Mouse (Mus musculus) liver, embryonic 14.5 days (tissue): ENCODE results near the gene P2ry13. TPM values are rescaled to one million over a fixed set of nuclear protein-coding genes. Genes with fewer than 3 reads are reported as not detected.

Experiments used
- ATAC-seq: fragments of 200-750 bp; cut with Nextera tagmentation; 2 replicates; pipeline ENCODE4 v1.8.0; 2017; ENCODE audit warnings: moderate number of reproducible peaks, mild to moderate bottlenecking, moderate library complexity; ENCODE audit not compliant: insufficient read depth
- DNase-seq, 3 experiments: peaks; one replicate each; pipeline ENCODE4 v3.0.0-alpha.2; 2012 to 2013; ENCODE audit warnings: low read depth in 3 of 3, low spot score in 3 of 3
- H3K27ac ChIP-seq: fragments of 300-500 bp; sonication (generic); 2 replicates; pipeline ENCODE4 v1.5.1; 2014; ENCODE audit warnings: moderate library complexity, mild to moderate bottlenecking, control low read depth, inconsistent platforms
- H3K27me3 ChIP-seq: fragments of 300-500 bp; sonication (generic); 2 replicates; pipeline ENCODE4 v1.6.1; 2014; ENCODE audit warnings: mild to moderate bottlenecking, low read length, moderate library complexity; ENCODE audit not compliant: control insufficient read depth, insufficient read depth
- H3K36me3 ChIP-seq: fragments of 300-500 bp; sonication (generic); replicated peaks from 2 replicates; pipeline ENCODE4 v1.6.1; 2014; ENCODE audit warnings: low read depth; ENCODE audit not compliant: control insufficient read depth, insufficient read depth
- H3K4me1 ChIP-seq, 2 experiments: fragments of 200-500 bp in 1 of 2; fragments of 300-500 bp in 1 of 2; sonication (generic) in 1 of 2; replicated peaks; 2 replicates each; pipeline ENCODE4 v1.6.1; 2012 to 2014; ENCODE audit warnings: antibody characterized with exemption in 1 of 2, inconsistent platforms in 1 of 2, low read length in 1 of 2; ENCODE audit not compliant: control insufficient read depth in 2 of 2, insufficient read depth in 2 of 2
- H3K4me2 ChIP-seq: fragments of 300-500 bp; sonication (generic); 2 replicates; pipeline ENCODE4 v1.6.1; 2014; ENCODE audit warnings: low read depth, mild to moderate bottlenecking, control low read depth, moderate library complexity
- H3K4me3 ChIP-seq, 2 experiments: fragments of 200-500 bp in 1 of 2; fragments of 300-500 bp in 1 of 2; sonication (generic) in 1 of 2; 2 replicates each; pipeline ENCODE4 v1.5.1; 2012 to 2014; ENCODE audit warnings: low read depth in 2 of 2, low read length in 2 of 2, mild to moderate bottlenecking in 2 of 2, control low read depth in 1 of 2, inconsistent platforms in 1 of 2, moderate library complexity in 1 of 2; ENCODE audit not compliant: insufficient read depth in 1 of 2
- H3K9ac ChIP-seq: fragments of 300-500 bp; sonication (generic); replicated peaks from 2 replicates; pipeline ENCODE4 v1.6.1; 2014; ENCODE audit warnings: mild to moderate bottlenecking, control low read depth, moderate library complexity
- H3K9me3 ChIP-seq: fragments of 300-500 bp; sonication (generic); 2 replicates; pipeline ENCODE4 v1.6.1; 2016; ENCODE audit warnings: low read length, mixed read lengths; ENCODE audit not compliant: control insufficient read depth
- CTCF ChIP-seq: IDR thresholded peaks from 2 replicates; pipeline ENCODE4 v1.5.1; 2016; ENCODE audit warnings: antibody characterized with exemption, low read depth, control low read depth
- EP300 ChIP-seq: IDR thresholded peaks from 2 replicates; pipeline ENCODE4 v1.6.1; 2016; ENCODE audit warnings: antibody characterized with exemption, low read depth
- WGBS: fragments of 180-500 bp; shearing (Covaris S2); extraction: QIAGEN DNeasy Blood & Tissue Kit; methylation state at CpG from one replicate; pipeline ENCODE4 v1.1.7; 2014; ENCODE audit not compliant: insufficient replicate concordance; 5-methylcytosine and 5-hydroxymethylcytosine counted together
- polyA plus RNA-seq, 2 experiments: library from polyadenylated mRNA; depleted of rRNA in 1 of 2; stranded (reverse) in 1 of 2; unstranded in 1 of 2; fragments of >200 nt; fragmentation: Nextera tagmentation in 1 of 2; extraction: Ambion mirVana in 1 of 2; gene quantifications; 2 replicates each; pipeline versions ENCODE4 v1.2.1 to v1.2.3; 2012 to 2014

P2ry13 gene
- polyA plus RNA-seq, 2 experiments: 2.0 to 3.0 TPM

GRCm38 (mm10) chr3:59222303-59222702, 11.6 kb upstream of the P2ry13 start:
- Histone ChIP-seq H3K9me3 (no peaks in the 10 kb centered on the region), H3K27me3 (no peaks in the 10 kb centered on the region), H3K4me3 (no peak overlapping the region), H3K4me2 (no peak overlapping the region), H3K4me1 (no peaks in the 10 kb centered on the region), H3K27ac (no peak overlapping the region), H3K36me3 (no peaks in the 10 kb centered on the region), H3K9ac (no peak overlapping the region)
- WGBS: 38% methylated on average over 2 of the region's 2 CpGs
- DNase-seq (no peak), ATAC-seq (no peak)
- TF ChIP-seq EP300 (no peak), CTCF (no peak)

GRCm38 (mm10) chr3:59219326-59219725, 8.6 kb upstream of the P2ry13 start:
- Histone ChIP-seq H3K4me3 (no peak overlapping the region), H3K4me2 (no peak overlapping the region), H3K27ac (no peak overlapping the region), H3K4me1 (no peaks in the 10 kb centered on the region), H3K9me3 (no peaks in the 10 kb centered on the region), H3K9ac (no peak overlapping the region), H3K36me3 (no peaks in the 10 kb centered on the region), H3K27me3 (no peaks in the 10 kb centered on the region)
- TF ChIP-seq CTCF (no peak), EP300 (no peak)
- DNase-seq: no peak
- ATAC-seq: no peak
- WGBS: 66% methylated on average over 2 of the region's 2 CpGs

DNA sequence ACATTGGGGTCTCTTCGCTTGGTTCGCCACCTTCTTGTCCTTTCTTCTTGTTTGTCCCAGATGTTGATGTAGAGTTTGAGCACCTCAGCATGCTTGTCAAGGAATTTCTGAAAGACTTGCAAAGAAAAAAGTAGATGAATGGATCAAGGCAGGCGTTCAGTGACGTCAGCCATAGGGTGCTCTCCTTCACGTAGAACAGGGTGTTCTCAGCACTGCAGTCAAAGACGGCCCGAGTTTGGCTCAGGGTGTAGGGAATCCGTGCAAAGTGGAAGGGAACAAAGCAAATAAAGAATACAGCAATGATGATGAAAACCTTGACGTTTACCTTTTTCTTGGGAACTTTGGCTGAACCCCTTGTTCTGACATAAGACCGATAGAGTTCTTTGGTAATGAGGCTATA, 6.5 kb upstream of the P2ry13 start:
- DNase-seq (no peak), ATAC-seq (no peak)
- Histone ChIP-seq H3K27ac (no peak overlapping the region), H3K36me3 (no peaks in the 10 kb centered on the region), H3K4me1 (no peaks in the 10 kb centered on the region), H3K4me2 (no peak overlapping the region), H3K9me3 (no peaks in the 10 kb centered on the region), H3K9ac (no peak overlapping the region), H3K4me3 (no peak overlapping the region), H3K27me3 (no peaks in the 10 kb centered on the region)
- TF ChIP-seq CTCF: no peak
- TF ChIP-seq EP300: no peak
- WGBS: 69% methylated on average over 10 of the region's 10 CpGs

DNA sequence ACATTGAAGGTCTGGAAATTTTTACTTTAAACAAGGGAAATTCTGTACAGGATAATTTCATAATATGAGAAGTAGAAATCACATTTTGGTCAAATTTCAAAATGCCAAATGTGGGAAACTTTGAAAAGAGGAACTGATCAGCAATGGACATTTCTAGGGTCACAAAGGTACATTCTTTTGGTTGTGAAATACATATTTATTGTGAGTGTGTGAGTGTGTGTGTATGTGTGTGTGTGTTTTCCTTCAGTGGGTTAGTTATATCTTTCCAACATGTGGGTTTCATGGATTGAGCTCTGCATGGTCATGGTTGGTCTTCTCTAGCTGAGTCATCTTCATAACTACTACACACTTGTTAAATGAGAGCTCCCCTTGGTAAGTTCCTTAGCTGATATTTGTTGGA, 1.7 kb upstream of the P2ry13 start:
- Histone ChIP-seq H3K9ac (no peak overlapping the region), H3K4me3 (no peak overlapping the region), H3K4me1 (peaks cover 0 to 2% of the 10 kb centered on the region in 2 experiments; a peak in 1 of 4 replicates), H3K9me3 (no peaks in the 10 kb centered on the region), H3K4me2 (no peak overlapping the region), H3K27me3 (no peaks in the 10 kb centered on the region), H3K27ac (no peak overlapping the region), H3K36me3 (no peaks in the 10 kb centered on the region)
- TF ChIP-seq EP300: no peak
- no peak for TF ChIP-seq CTCF
- ATAC-seq (no peak), DNase-seq (no peak)

- DNase-seq (no peak), ATAC-seq (no peak)
- Histone ChIP-seq H3K27ac (no peak overlapping the region), H3K27me3 (no peaks in the 10 kb centered on the region), H3K4me2 (no peak overlapping the region), H3K36me3 (no peaks in the 10 kb centered on the region), H3K4me1 (peaks cover 0 to 2% of the 10 kb centered on the region in 2 experiments; a peak in 1 of 4 replicates), H3K4me3 (no peak overlapping the region), H3K9ac (no peak overlapping the region), H3K9me3 (no peaks in the 10 kb centered on the region)
- no peak for TF ChIP-seq EP300
- no peak for TF ChIP-seq CTCF
- 38% methylated on average over 8 of the region's 8 CpGs for WGBS
These were observed 1.1 kb upstream of the P2ry13 start for GRCm38 (mm10) chr3:59211784-59212183.
